Mouse (Mus musculus) mesoderm, embryonic 11.5 days (tissue): Measurements from ENCODE around the gene Zfp93.
"Not testable (repeated sequence)": the region's sequence is repeated elsewhere in the genome, so short reads cannot be mapped to it uniquely, and the experiment has no call there.

Experiments used
- DNase-seq: peaks from one replicate; pipeline ENCODE4 v3.0.0-alpha.2; 2012; ENCODE audit warnings: low read depth, low spot score

Zfp93 gene

GRCm38 (mm10) chr7:24270288-24270672 is at the start of gene Zfp93:
Gene Zfp93 (plus strand): TSS chr7:24270420.
- DNase-seq, result peak; percentile 89

- DNase-seq, result peak; percentile 69
These were observed 33.0 kb upstream of the Zfp93 start, which contains the start of gene Zfp109 for GRCm38 (mm10) chr7:24237040-24237791. Gene Zfp109 (minus strand): TSS chr7:24237560.

- no peak for DNase-seq
These were observed 16.2 kb upstream of the Zfp93 start for GRCm38 (mm10) chr7:24253779-24254615.

GRCm38 (mm10) chr7:24254633-24255474 is 15.4 kb upstream of the Zfp93 start, which contains the start of gene Zfp108:
Gene Zfp108 (plus strand): TSS chr7:24254794.
- peak; percentile 77 for DNase-seq

- no peak for DNase-seq
These were observed 10.8 kb upstream of the Zfp93 start for GRCm38 (mm10) chr7:24259306-24259999.

- no peak for DNase-seq
These were observed 10.3 kb upstream of the Zfp93 start for GRCm38 (mm10) chr7:24260000-24260312.

- no peak for DNase-seq
These were observed 1.8 kb upstream of the Zfp93 start for GRCm38 (mm10) chr7:24268176-24269155.

- no peak for DNase-seq
These were observed 964 bp upstream of the Zfp93 start for GRCm38 (mm10) chr7:24269256-24269655.

GRCm38 (mm10) chr7:24269667-24270287 is 443 bp upstream of the Zfp93 start:
- no peak for DNase-seq

- DNase-seq, result no peak
These were observed 971 bp downstream of the Zfp93 start for GRCm38 (mm10) chr7:24271191-24271590.

- no peak for DNase-seq
These were observed 4.2 kb downstream of the Zfp93 start for GRCm38 (mm10) chr7:24274456-24274855.

GRCm38 (mm10) chr7:24278771-24279170 is 8.6 kb downstream of the Zfp93 start:
- not testable (repeated sequence) for DNase-seq

GRCm38 (mm10) chr7:24280031-24280857 is 10.0 kb downstream of the Zfp93 start:
- DNase-seq, result no peak

- DNase-seq, result no peak
These were observed 10.6 kb downstream of the Zfp93 start for GRCm38 (mm10) chr7:24280858-24281145.

- DNase-seq, result no peak
These were observed 15.9 kb downstream of the Zfp93 start for GRCm38 (mm10) chr7:24286090-24286489.

GRCm38 (mm10) chr7:24286916-24287315 is 16.7 kb downstream of the Zfp93 start:
- no peak for DNase-seq

- no peak for DNase-seq
These were observed 17.4 kb downstream of the Zfp93 start for GRCm38 (mm10) chr7:24287670-24288069.

- DNase-seq, result no peak
These were observed 18.3 kb downstream of the Zfp93 start for GRCm38 (mm10) chr7:24288512-24288911.
